Mouse (Mus musculus): ENCODE data around the gene Zdhhc12. TPM values are rescaled to one million over a fixed set of nuclear protein-coding genes. Genes with fewer than 3 reads are reported as not detected.

The Zdhhc12 gene
- polyA plus RNA-seq, 1 experiment from 2014 or later: 35.2 TPM

DNA sequence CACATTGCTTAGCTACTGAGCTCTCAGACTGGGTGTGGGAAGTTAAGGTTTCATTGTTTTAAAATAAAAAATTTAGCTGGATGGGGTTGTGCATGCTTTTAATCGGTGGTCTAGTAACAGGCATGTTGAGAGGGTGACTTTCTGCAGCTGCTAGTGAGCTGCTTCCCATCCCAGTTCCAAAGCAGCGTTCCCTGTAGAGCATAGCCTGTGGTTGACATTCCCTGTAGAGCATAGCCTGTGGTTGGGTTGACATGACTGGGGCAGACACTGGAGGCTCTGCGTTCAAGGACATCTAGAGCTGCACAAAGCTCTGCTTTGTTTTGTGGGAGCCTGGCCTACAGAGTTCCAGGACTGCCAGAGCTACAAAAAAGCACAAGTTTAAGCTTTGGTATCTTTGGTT, 20.2 kb downstream of the Zdhhc12 start:
- no peak for DNase-seq (ENCODE audit: low spot score)
- no peak overlapping the region for H3K27ac ChIP-seq (replicated peaks)
- WGBS: 68% methylated on average over 3 of the region's 3 CpGs
- peaks cover 58% of the 10 kb centered on the region for H3K36me3 ChIP-seq (replicated peaks)
- H3K4me3 ChIP-seq: no peak overlapping the region
- no peaks in the 10 kb centered on the region for H3K9me3 ChIP-seq
- H3K27me3 ChIP-seq (replicated peaks; ENCODE audit: low read depth, poor library complexity, severe bottlenecking): no peaks in the 10 kb centered on the region
- peaks cover 18% of the 10 kb centered on the region for H3K4me1 ChIP-seq

GRCm38 (mm10) chr2:30072875-30073274, 20.6 kb downstream of the Zdhhc12 start:
- H3K27me3 ChIP-seq (replicated peaks; ENCODE audit: low read depth, poor library complexity, severe bottlenecking): no peaks in the 10 kb centered on the region
- peaks cover 18% of the 10 kb centered on the region for H3K4me1 ChIP-seq
- DNase-seq (ENCODE audit: low spot score): no peak
- H3K27ac ChIP-seq (replicated peaks): no peak overlapping the region
- H3K4me3 ChIP-seq: no peak overlapping the region
- H3K36me3 ChIP-seq (replicated peaks): peaks cover 63% of the 10 kb centered on the region
- no peaks in the 10 kb centered on the region for H3K9me3 ChIP-seq
- WGBS: 74% methylated on average over 7 of the region's 7 CpGs

GRCm38 (mm10) chr2:30067962-30068361, 25.5 kb downstream of the Zdhhc12 start:
- WGBS: 37% methylated on average over 7 of the region's 7 CpGs
- peaks cover 37% of the 10 kb centered on the region for H3K4me1 ChIP-seq
- no peak for DNase-seq (ENCODE audit: low spot score)
- peaks cover 53% of the 10 kb centered on the region for H3K36me3 ChIP-seq (replicated peaks)
- peak overlapping the region; percentile 100 for H3K27ac ChIP-seq (replicated peaks)
- H3K4me3 ChIP-seq: peak overlapping the region; percentile 100
- H3K27me3 ChIP-seq (replicated peaks; ENCODE audit: low read depth, poor library complexity, severe bottlenecking): no peaks in the 10 kb centered on the region
- no peaks in the 10 kb centered on the region for H3K9me3 ChIP-seq

- WGBS: under 1% methylated on average over 63 of the region's 69 CpGs
- Histone ChIP-seq H3K27me3 (replicated peaks; ENCODE audit: low read depth, poor library complexity, severe bottlenecking) (no peaks in the 10 kb centered on the region), H3K4me1 (peaks cover 41% of the 10 kb centered on the region), H3K9me3 (no peaks in the 10 kb centered on the region), H3K27ac (replicated peaks) (peak overlapping the region; percentile 100), H3K36me3 (replicated peaks) (peaks cover 46% of the 10 kb centered on the region), H3K4me3 (peak overlapping the region; percentile 100)
- peak; percentile 69 for DNase-seq (ENCODE audit: low spot score)
These were observed 26.2 kb downstream of the Zdhhc12 start for GRCm38 (mm10) chr2:30067031-30067888.

- no peaks in the 10 kb centered on the region for H3K9me3 ChIP-seq
- peak; percentile 99 for DNase-seq (ENCODE audit: low spot score)
- under 1% methylated on average over 92 of the region's 101 CpGs for WGBS
- H3K36me3 ChIP-seq (replicated peaks): peaks cover 37% of the 10 kb centered on the region
- H3K27ac ChIP-seq (replicated peaks): peak overlapping the region; percentile 100
- H3K4me1 ChIP-seq: peaks cover 48% of the 10 kb centered on the region
- H3K27me3 ChIP-seq (replicated peaks; ENCODE audit: low read depth, poor library complexity, severe bottlenecking): no peaks in the 10 kb centered on the region
- peak overlapping the region; percentile 100 for H3K4me3 ChIP-seq
These were observed 27.2 kb downstream of the Zdhhc12 start for GRCm38 (mm10) chr2:30066046-30066901.

GRCm38 (mm10) chr2:30064298-30064697, 29.1 kb downstream of the Zdhhc12 start:
- Histone ChIP-seq H3K27me3 (replicated peaks; ENCODE audit: low read depth, poor library complexity, severe bottlenecking) (no peaks in the 10 kb centered on the region), H3K9me3 (no peaks in the 10 kb centered on the region), H3K4me1 (peaks cover 52% of the 10 kb centered on the region), H3K36me3 (replicated peaks) (peaks cover 22% of the 10 kb centered on the region), H3K4me3 (peak overlapping the region; percentile 80), H3K27ac (replicated peaks) (peak overlapping the region; percentile 96; the same call in 1 of the 2 replicates)
- DNase-seq (ENCODE audit: low spot score): no peak
- WGBS: 42% methylated on average over 3 of the region's 3 CpGs

- peak overlapping the region; percentile 96 for H3K27ac ChIP-seq (replicated peaks)
- DNase-seq (ENCODE audit: low spot score): no peak
- H3K4me1 ChIP-seq: peaks cover 52% of the 10 kb centered on the region
- H3K4me3 ChIP-seq: peak overlapping the region; percentile 80
- H3K36me3 ChIP-seq (replicated peaks): peaks cover 17% of the 10 kb centered on the region
- H3K27me3 ChIP-seq (replicated peaks; ENCODE audit: low read depth, poor library complexity, severe bottlenecking): no peaks in the 10 kb centered on the region
- 14% methylated on average over 3 of the region's 3 CpGs for WGBS
- no peaks in the 10 kb centered on the region for H3K9me3 ChIP-seq
These were observed 29.7 kb downstream of the Zdhhc12 start for GRCm38 (mm10) chr2:30063791-30064190.

- Histone ChIP-seq H3K36me3 (replicated peaks) (peaks cover 11% of the 10 kb centered on the region), H3K4me1 (peaks cover 48% of the 10 kb centered on the region), H3K9me3 (no peaks in the 10 kb centered on the region), H3K4me3 (peak overlapping the region; percentile 80), H3K27ac (replicated peaks) (peak overlapping the region; percentile 96), H3K27me3 (replicated peaks; ENCODE audit: low read depth, poor library complexity, severe bottlenecking) (no peaks in the 10 kb centered on the region)
- no peak for DNase-seq (ENCODE audit: low spot score)
- 7% methylated on average over 8 of the region's 8 CpGs for WGBS
These were observed 30.2 kb downstream of the Zdhhc12 start for GRCm38 (mm10) chr2:30063235-30063634.

DNA sequence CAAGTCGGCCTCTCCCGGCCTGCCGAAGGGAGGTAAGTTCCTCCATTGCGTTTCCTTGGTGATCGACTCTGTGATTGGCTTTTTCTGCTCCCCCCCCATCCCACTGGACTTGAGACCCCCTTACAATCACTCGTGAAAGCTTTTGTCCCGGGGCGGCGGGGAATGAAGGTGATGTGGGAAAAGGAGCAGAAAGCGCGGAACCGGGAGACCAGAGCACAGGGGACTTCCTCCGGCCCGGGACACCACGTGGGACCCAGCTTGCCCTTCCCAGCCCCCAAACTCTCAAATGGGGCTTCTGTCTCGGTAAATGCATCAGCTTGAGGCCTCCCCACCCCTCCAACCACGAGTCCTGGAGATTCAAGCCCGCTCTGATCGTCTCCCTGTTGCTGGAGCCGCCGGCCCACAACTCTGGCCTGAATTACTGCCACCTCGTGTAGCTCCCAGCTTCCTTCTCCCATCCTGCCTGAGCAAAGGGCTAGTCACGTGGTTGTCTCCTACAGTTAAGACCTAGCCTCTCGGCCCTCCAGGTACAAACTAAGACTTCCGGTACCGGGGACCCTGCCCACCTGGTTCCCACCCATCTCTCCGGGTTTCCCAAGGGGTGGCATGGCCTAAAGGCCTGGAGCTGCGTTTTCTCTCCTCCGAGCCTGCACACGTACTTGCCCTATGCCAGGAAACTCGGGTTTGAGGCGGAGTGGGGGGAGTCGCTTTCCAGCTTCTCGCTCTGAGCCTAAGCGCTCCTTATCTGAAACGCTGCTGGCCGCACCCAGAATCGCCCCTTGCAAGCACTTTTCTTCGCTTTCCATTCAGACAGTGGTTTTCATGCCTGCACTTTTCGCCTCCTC, 31.0 kb downstream of the Zdhhc12 start:
- WGBS: under 1% methylated on average over 40 of the region's 40 CpGs
- DNase-seq (ENCODE audit: low spot score): peak; percentile 83
- no peaks in the 10 kb centered on the region for H3K27me3 ChIP-seq (replicated peaks; ENCODE audit: low read depth, poor library complexity, severe bottlenecking)
- H3K36me3 ChIP-seq (replicated peaks): peaks cover 7% of the 10 kb centered on the region
- peaks cover 44% of the 10 kb centered on the region for H3K4me1 ChIP-seq
- H3K27ac ChIP-seq (replicated peaks): peak overlapping the region; percentile 96
- H3K4me3 ChIP-seq: peak overlapping the region; percentile 80
- H3K9me3 ChIP-seq: no peaks in the 10 kb centered on the region

GRCm38 (mm10) chr2:30061215-30062166, 32.0 kb downstream of the Zdhhc12 start:
- Histone ChIP-seq H3K4me3 (peak overlapping the region; percentile 80), H3K27ac (replicated peaks) (peak overlapping the region; percentile 96), H3K9me3 (no peaks in the 10 kb centered on the region), H3K36me3 (replicated peaks) (peaks cover 5% of the 10 kb centered on the region), H3K27me3 (replicated peaks; ENCODE audit: low read depth, poor library complexity, severe bottlenecking) (no peaks in the 10 kb centered on the region), H3K4me1 (peaks cover 50% of the 10 kb centered on the region)
- DNase-seq (ENCODE audit: low spot score): peak; percentile 91
- 8% methylated on average over 37 of the region's 37 CpGs for WGBS

DNA sequence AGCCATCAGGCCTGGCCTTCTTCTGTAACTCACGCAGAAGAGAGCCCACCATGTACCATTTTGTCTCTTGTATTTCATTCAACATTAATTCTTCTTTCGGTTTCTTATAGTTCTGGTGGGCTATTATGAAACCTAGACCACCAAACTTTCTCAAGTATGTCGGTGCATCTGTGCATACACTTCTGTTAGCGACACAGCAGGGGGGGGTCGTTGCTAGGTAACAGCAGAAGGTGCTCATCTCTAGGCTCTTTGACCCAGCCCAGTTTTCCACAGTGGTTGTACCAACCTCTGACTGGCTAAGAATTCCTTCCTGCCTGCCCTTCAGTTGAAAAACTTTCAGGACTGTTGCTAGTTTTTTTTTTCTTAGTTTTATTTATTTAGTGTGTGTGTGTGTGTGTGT, 35.0 kb downstream of the Zdhhc12 start:
- 53% methylated on average over 5 of the region's 5 CpGs for WGBS

More for the DNA sequence above, 35.0 kb downstream of the Zdhhc12 start:
- Histone ChIP-seq H3K4me3 (no peak overlapping the region), H3K36me3 (replicated peaks) (no peaks in the 10 kb centered on the region), H3K27ac (replicated peaks) (no peak overlapping the region), H3K4me1 (peaks cover 26% of the 10 kb centered on the region), H3K9me3 (no peaks in the 10 kb centered on the region), H3K27me3 (replicated peaks; ENCODE audit: low read depth, poor library complexity, severe bottlenecking) (no peaks in the 10 kb centered on the region)
- no peak for DNase-seq (ENCODE audit: low spot score)
